Mouse (Mus musculus) heart, postnatal 25 days (tissue): Measurements from ENCODE around the gene Ypel1. TPM values are rescaled to one million over a fixed set of nuclear protein-coding genes. Genes with fewer than 3 reads are reported as not detected.

Source experiments
- microRNA-seq: library from miRNA; unstranded; fragments of <30 nt; microRNA quantifications from one replicate; pipeline ENCODE4 v1.2.0, GENCODE M21; 2022
- total RNA-seq, 2 experiments: library from RNA; stranded (reverse); gene quantifications; 2 replicates each; pipeline ENCODE4 v1.2.3; 2021

Ypel1 gene
- total RNA-seq, 2 experiments from 2014 or later, result 1.5 to 1.8 TPM

Small RNA genes within 50 kb of the gene (microRNA-seq; reads per million reads assigned to microRNA genes)
- 177 reads per million, percentile 64 among the genes with 10 or more reads in this experiment for gene Mir130b
- gene Mir301b, result not detected

Other genes with a start within 250 kb of the Ypel1 start
- gene Spag6l, start 240.2 kb upstream of the Ypel1 start, total RNA-seq, result not detected
- gene Igll1, start 205.7 kb upstream of the Ypel1 start, total RNA-seq, result not detected
- 10 to 100 TPM; 33.0 to 33.2 TPM for gene Top3b, start 199.0 kb upstream of the Ypel1 start, total RNA-seq
- gene Vpreb1, start 198.9 kb upstream of the Ypel1 start, total RNA-seq, result under 1 TPM in 1 of 2 experiments, not detected in 1; 0.34 TPM
- gene Ppm1f, start 173.2 kb upstream of the Ypel1 start, total RNA-seq, result 10 to 100 TPM; 21.5 to 31.2 TPM
- gene Mapk1, start 86.3 kb upstream of the Ypel1 start, total RNA-seq, result 100 to 1,000 TPM in 1 of 2 experiments, 10 to 100 TPM in 1; 99.1 to 108 TPM
- 10 to 100 TPM; 33.7 to 38.6 TPM for gene Ppil2, start 41.6 kb downstream of the Ypel1 start, total RNA-seq
- not detected for gene 2610318N02Rik, start 55.5 kb downstream of the Ypel1 start, total RNA-seq
- gene Sdf2l1, start 62.7 kb downstream of the Ypel1 start, total RNA-seq, result 10 to 100 TPM; 15.6 to 21.7 TPM
- gene Ydjc, start 74.9 kb downstream of the Ypel1 start, total RNA-seq, result 1 to 10 TPM; 1.1 to 2.2 TPM
- gene Ccdc116, start 77.5 kb downstream of the Ypel1 start, total RNA-seq, result under 1 TPM in 1 of 2 experiments, not detected in 1; 0.13 TPM
- gene Ube2l3, start 133.0 kb downstream of the Ypel1 start, total RNA-seq, result 100 to 1,000 TPM; 102 to 113 TPM
- gene Rimbp3, start 138.9 kb downstream of the Ypel1 start, total RNA-seq, result under 1 TPM; 0.08 to 0.14 TPM
- gene Hic2, start 163.9 kb downstream of the Ypel1 start, total RNA-seq, result 1 to 10 TPM; 2.0 to 2.2 TPM
- gene Tmem191c, start 206.4 kb downstream of the Ypel1 start, total RNA-seq, result 1 to 10 TPM; 2.0 to 2.7 TPM